8 mouse cellular contexts compared by ENCODE assay signal in genomic region chr11:74649647-74650551, GRCm38 (mm10). TPM values are rescaled to one million over a fixed set of nuclear protein-coding genes. Genes with fewer than 3 reads are reported as not detected.
DNase-seq lines count a peak whose midpoint lies in the region; ATAC-seq and TF ChIP-seq lines count a peak whose summit lies in the region.

No protein-coding gene starts in this region.

- ATAC-seq in limb, embryonic 11.5 days (ENCODE audit: insufficient number of reproducible peaks, low FRiP score, low TSS enrichment, low read depth), result peak; percentile 41
- peak; percentile 74; the same call in 1 of the 2 replicates for ATAC-seq in midbrain, embryonic 12.5 days (ENCODE audit: low FRiP score, low read depth)

- WGBS in hindbrain, embryonic 10.5 days, result 2% methylated on average over 52 of the region's 53 CpGs
- WGBS in limb, embryonic 11.5 days, result 1% methylated on average over 50 of the region's 53 CpGs
- WGBS in midbrain, embryonic 12.5 days, result 2% methylated on average over 51 of the region's 53 CpGs

- intact Hi-C loops in left cerebral cortex, postnatal 25 days (cut with DNase I), result loop anchor here (5.0 kb wide), 2 partner anchors 122 to 182 kb away; partner anchors contain the start of genes Mettl16 and Mnt

- H3K4me3 ChIP-seq in cortical plate, adult 2 months (ENCODE audit: insufficient read depth, low read length), result peak overlapping the region; percentile 62
- H3K4me3 ChIP-seq in hindbrain, embryonic 10.5 days, result peak overlapping the region; percentile 96
- peak overlapping the region; percentile 87 for H3K4me3 ChIP-seq in limb, embryonic 11.5 days (ENCODE audit: low read depth, low read length)
- peak overlapping the region; percentile 95 for H3K4me3 ChIP-seq in midbrain, embryonic 12.5 days

- H3K4me1 ChIP-seq in cortical plate, adult 2 months (ENCODE audit: control insufficient read depth, insufficient read depth, low read length), result peaks cover 9% of the 10 kb centered on the region
- H3K4me1 ChIP-seq in hindbrain, embryonic 10.5 days (replicated peaks), result peaks cover 53% of the 10 kb centered on the region
- H3K4me1 ChIP-seq in limb, embryonic 11.5 days (ENCODE audit: control insufficient read depth, insufficient read depth, low read length), result peaks cover 15% of the 10 kb centered on the region
- peaks cover 34% of the 10 kb centered on the region for H3K4me1 ChIP-seq in midbrain, embryonic 12.5 days

- peaks cover 6% of the 10 kb centered on the region; the same call in 1 of the 2 replicates for H3K27me3 ChIP-seq in hindbrain, embryonic 10.5 days (ENCODE audit: insufficient read depth, poor library complexity, severe bottlenecking)
- no peaks in the 10 kb centered on the region for H3K27me3 ChIP-seq in limb, embryonic 11.5 days (ENCODE audit: control insufficient read depth, insufficient read depth, low read length)
- H3K27me3 ChIP-seq in midbrain, embryonic 12.5 days, result no peaks in the 10 kb centered on the region; the same call in 1 of the 2 replicates

- H3K9ac ChIP-seq in limb, embryonic 11.5 days (ENCODE audit: low read length), result peak overlapping the region; percentile 72
- peak overlapping the region; percentile 87 for H3K9ac ChIP-seq in midbrain, embryonic 12.5 days (replicated peaks)

- peaks cover 4% of the 10 kb centered on the region; the same call in 1 of the 2 replicates for H3K36me3 ChIP-seq in hindbrain, embryonic 10.5 days
- H3K36me3 ChIP-seq in limb, embryonic 11.5 days (ENCODE audit: control insufficient read depth, insufficient read depth, low read length), result peaks cover 3% of the 10 kb centered on the region; the same call in 1 of the 2 replicates
- H3K36me3 ChIP-seq in midbrain, embryonic 12.5 days, result no peaks in the 10 kb centered on the region

- peak overlapping the region; percentile 63 for H3K4me2 ChIP-seq in limb, embryonic 11.5 days (ENCODE audit: low read depth, severe bottlenecking)
- H3K4me2 ChIP-seq in midbrain, embryonic 12.5 days (replicated peaks), result peak overlapping the region; percentile 97

- H3K9me3 ChIP-seq in hindbrain, embryonic 10.5 days, result no peaks in the 10 kb centered on the region
- no peaks in the 10 kb centered on the region for H3K9me3 ChIP-seq in limb, embryonic 11.5 days (ENCODE audit: control insufficient read depth, low read length)
- H3K9me3 ChIP-seq in midbrain, embryonic 12.5 days, result no peaks in the 10 kb centered on the region

- no peak for TF ChIP-seq POLR2A in cortical plate, adult 2 months (IDR thresholded peaks at IDR 0.05; ENCODE audit: extremely low read depth, insufficient read depth, low read length)

- DNase-seq in left cerebral cortex, postnatal 25 days (ENCODE audit: low spot score in 2 of 2), result peak; percentile 33 to 34
- DNase-seq in left cerebral cortex, adult 11 months (ENCODE audit: low spot score), result no peak
- peak; percentile 46 for DNase-seq in MN1 (ENCODE audit: low spot score)
- no peak for DNase-seq in hindbrain, embryonic 10.5 days (ENCODE audit: low spot score)
- peak; percentile 44 for DNase-seq in limb, embryonic 11.5 days (ENCODE audit: low spot score)
- DNase-seq in yolk sac, embryonic 10.5 days (ENCODE audit: low spot score), result peak; percentile 81

- H3K27ac ChIP-seq in cortical plate, adult 2 months (ENCODE audit: insufficient read depth, low read length), result peak overlapping the region; percentile 37; the same call in 1 of the 2 replicates
- H3K27ac ChIP-seq in hindbrain, embryonic 10.5 days, result peak overlapping the region; percentile 90
- no peak overlapping the region for H3K27ac ChIP-seq in limb, embryonic 11.5 days (replicated peaks; ENCODE audit: low read depth, low read length)
- peak overlapping the region; percentile 65; the same call in 1 of the 2 replicates for H3K27ac ChIP-seq in midbrain, embryonic 12.5 days (replicated peaks)

- TF ChIP-seq CTCF in cortical plate, adult 2 months (IDR thresholded peaks at IDR 0.05; ENCODE audit: extremely low read depth, insufficient read depth, low read length), result no peak

RNA-seq across cellular contexts. Expression of gene Cluh, which starts 0.6 kb away (rescaled TPM):
- total RNA-seq in left cerebral cortex, postnatal 25 days (2021), result 10 to 100 TPM; 60.3 to 64.1 TPM
- 51.1 and 52.2 TPM in 2 replicates for polyA plus RNA-seq in cortical plate, adult 2 months (2012; rRNA removed)
- 24.7 and 26.4 TPM in 2 replicates for polyA plus RNA-seq in hindbrain, embryonic 10.5 days (2016; fragmentation: Nextera tagmentation; extraction: Ambion mirVana)
- 14.0 and 16.0 TPM in 2 replicates for polyA plus RNA-seq in limb, embryonic 11.5 days (2014; fragmentation: Nextera tagmentation; extraction: Ambion mirVana)
- 19.4 and 19.9 TPM in 2 replicates for polyA plus RNA-seq in midbrain, embryonic 12.5 days (2016; fragmentation: Nextera tagmentation; extraction: Ambion mirVana)

RNA-seq across cellular contexts. Expression of gene Ccdc92b, which starts 30.5 kb away (rescaled TPM):
- total RNA-seq in left cerebral cortex, postnatal 25 days (2021), result 10 to 100 TPM; 26.1 to 26.3 TPM
- 22.7 and 23.1 TPM in 2 replicates for polyA plus RNA-seq in cortical plate, adult 2 months (2012; rRNA removed)
- polyA plus RNA-seq in hindbrain, embryonic 10.5 days (2016; fragmentation: Nextera tagmentation; extraction: Ambion mirVana), result 0.61 and 1.2 TPM in 2 replicates
- 0.67 and 0.85 TPM in 2 replicates for polyA plus RNA-seq in limb, embryonic 11.5 days (2014; fragmentation: Nextera tagmentation; extraction: Ambion mirVana)
- 2.4 and 2.5 TPM in 2 replicates for polyA plus RNA-seq in midbrain, embryonic 12.5 days (2016; fragmentation: Nextera tagmentation; extraction: Ambion mirVana)

RNA-seq across cellular contexts. Expression of gene Rap1gap2, which starts 39.2 kb away (rescaled TPM):
- 100 to 1,000 TPM; 175 to 205 TPM for total RNA-seq in left cerebral cortex, postnatal 25 days (2021)
- polyA plus RNA-seq in cortical plate, adult 2 months (2012; rRNA removed), result 133 and 135 TPM in 2 replicates
- 1.5 and 1.6 TPM in 2 replicates for polyA plus RNA-seq in hindbrain, embryonic 10.5 days (2016; fragmentation: Nextera tagmentation; extraction: Ambion mirVana)
- polyA plus RNA-seq in limb, embryonic 11.5 days (2014; fragmentation: Nextera tagmentation; extraction: Ambion mirVana), result 0.35 and 0.60 TPM in 2 replicates
- 5.0 and 6.1 TPM in 2 replicates for polyA plus RNA-seq in midbrain, embryonic 12.5 days (2016; fragmentation: Nextera tagmentation; extraction: Ambion mirVana)

Comparison
In these comparisons a context has a peak if more than half of its experiments do, and no peak if none do; other contexts are left out.
1. DNase-seq: peak in left cerebral cortex, postnatal 25 days (2 of 2), MN1 (single experiment), limb, embryonic 11.5 days (single experiment) and yolk sac, embryonic 10.5 days (single experiment); none in left cerebral cortex, adult 11 months (single experiment) and hindbrain, embryonic 10.5 days (single experiment).
2. RNA of gene Rap1gap2, which starts 39.2 kb away (polyA plus RNA-seq): 133 to 135 TPM in cortical plate, adult 2 months; 5.0 to 6.1 TPM in midbrain, embryonic 12.5 days, 1.5 to 1.6 TPM in hindbrain, embryonic 10.5 days and 0.35 to 0.60 TPM in limb, embryonic 11.5 days; every median in the first group is over 10 times any median in the second.
3. Peak in every context shown above with its lines, with median percentiles within 50 percentile points of each other: H3K4me3 ChIP-seq.